8 mouse cellular contexts compared by ENCODE assay signal in genomic region chr10:41476171-41477017, GRCm38 (mm10). TPM values are rescaled to one million over a fixed set of nuclear protein-coding genes. Genes with fewer than 3 reads are reported as not detected.
DNase-seq lines count a peak whose midpoint lies in the region; ATAC-seq and TF ChIP-seq lines count a peak whose summit lies in the region.

Gene Mical1 (plus strand): TSS chr10:41476314.

- H3K9ac ChIP-seq in embryonic facial prominence, embryonic 14.5 days (ENCODE audit: low read depth, low read length), result peak within 1 kb of the TSS; percentile 72
- peak within 1 kb of the TSS; percentile 78 for H3K9ac ChIP-seq in heart, embryonic 11.5 days (ENCODE audit: low read depth, low read length)
- peak within 1 kb of the TSS; percentile 56 for H3K9ac ChIP-seq in kidney, postnatal 0 days (ENCODE audit: low read depth, low read length)
- peak within 1 kb of the TSS; percentile 72 for H3K9ac ChIP-seq in liver, embryonic 12.5 days
- H3K9ac ChIP-seq in stomach, embryonic 16.5 days (ENCODE audit: low read length), result peak within 1 kb of the TSS; percentile 84

- WGBS in embryonic facial prominence, embryonic 14.5 days, result 0% methylated on average over 30 of the region's 35 CpGs
- under 1% methylated on average over 35 of the region's 35 CpGs for WGBS in heart, embryonic 11.5 days (ENCODE audit: insufficient replicate concordance)
- under 1% methylated on average over 35 of the region's 35 CpGs for WGBS in kidney, postnatal 0 days
- WGBS in liver, embryonic 12.5 days (ENCODE audit: insufficient replicate concordance), result under 1% methylated on average over 35 of the region's 35 CpGs
- under 1% methylated on average over 35 of the region's 35 CpGs for WGBS in stomach, embryonic 16.5 days

- peak; percentile 79 for DNase-seq in embryonic facial prominence, embryonic 14.5 days (ENCODE audit: low spot score)
- peak; percentile 70 for DNase-seq in kidney, postnatal 0 days (ENCODE audit: low spot score)
- DNase-seq in naive thymus-derived CD4-positive, alpha-beta T cell, adult 2 months (ENCODE audit: low read depth), result peak; percentile 75

- H3K36me3 ChIP-seq in erythroblast, embryonic 14.5 days (ENCODE audit: control insufficient read depth), result no peaks in the 10 kb centered on the region
- H3K36me3 ChIP-seq in embryonic facial prominence, embryonic 14.5 days (ENCODE audit: control insufficient read depth, insufficient read depth, low read length), result peaks cover 11% of the 10 kb centered on the region; the same call in 1 of the 2 replicates
- peaks cover 7% of the 10 kb centered on the region; the same call in 1 of the 2 replicates for H3K36me3 ChIP-seq in heart, embryonic 11.5 days (ENCODE audit: control insufficient read depth, insufficient read depth, low read length)
- no peaks in the 10 kb centered on the region for H3K36me3 ChIP-seq in kidney, postnatal 0 days (ENCODE audit: insufficient read depth, low read length)
- no peaks in the 10 kb centered on the region; the same call in 1 of the 2 replicates for H3K36me3 ChIP-seq in liver, embryonic 12.5 days
- no peaks in the 10 kb centered on the region for H3K36me3 ChIP-seq in stomach, embryonic 16.5 days (ENCODE audit: control insufficient read depth, insufficient read depth, low read length)

- peaks cover 65% of the 10 kb centered on the region for H3K4me1 ChIP-seq in erythroblast, embryonic 14.5 days (ENCODE audit: control insufficient read depth)
- peaks cover 14% of the 10 kb centered on the region for H3K4me1 ChIP-seq in embryonic facial prominence, embryonic 14.5 days (ENCODE audit: control insufficient read depth, insufficient read depth, low read length)
- peaks cover 46% of the 10 kb centered on the region for H3K4me1 ChIP-seq in heart, embryonic 11.5 days (ENCODE audit: control insufficient read depth, insufficient read depth, low read length)
- H3K4me1 ChIP-seq in kidney, postnatal 0 days (replicated peaks; ENCODE audit: insufficient read depth, low read length), result peaks cover 9% of the 10 kb centered on the region
- H3K4me1 ChIP-seq in liver, embryonic 12.5 days, result peaks cover 88% of the 10 kb centered on the region
- H3K4me1 ChIP-seq in stomach, embryonic 16.5 days (ENCODE audit: control insufficient read depth, insufficient read depth, low read length), result peaks cover 21% of the 10 kb centered on the region

- peak within 1 kb of the TSS; percentile 79 for H3K27ac ChIP-seq in embryonic facial prominence, embryonic 14.5 days (replicated peaks; ENCODE audit: low read depth, low read length)
- peak within 1 kb of the TSS; percentile 78 for H3K27ac ChIP-seq in heart, embryonic 11.5 days (ENCODE audit: low read depth, low read length)
- peak within 1 kb of the TSS; percentile 73 for H3K27ac ChIP-seq in kidney, postnatal 0 days
- peak within 1 kb of the TSS; percentile 85 for H3K27ac ChIP-seq in liver, embryonic 12.5 days
- peak within 1 kb of the TSS; percentile 80 for H3K27ac ChIP-seq in stomach, embryonic 16.5 days (ENCODE audit: low read length)

- H3K27me3 ChIP-seq in erythroblast, embryonic 14.5 days (ENCODE audit: control insufficient read depth), result peaks cover 20% of the 10 kb centered on the region
- H3K27me3 ChIP-seq in embryonic facial prominence, embryonic 14.5 days (replicated peaks; ENCODE audit: control insufficient read depth, insufficient read depth, low read length), result no peaks in the 10 kb centered on the region
- no peaks in the 10 kb centered on the region for H3K27me3 ChIP-seq in heart, embryonic 11.5 days (ENCODE audit: control insufficient read depth, insufficient read depth, low read length)
- no peaks in the 10 kb centered on the region for H3K27me3 ChIP-seq in kidney, postnatal 0 days (ENCODE audit: insufficient read depth, low read length)
- H3K27me3 ChIP-seq in liver, embryonic 12.5 days (replicated peaks), result no peaks in the 10 kb centered on the region; the same call in none of the 2 replicates
- H3K27me3 ChIP-seq in stomach, embryonic 16.5 days (ENCODE audit: control insufficient read depth, insufficient read depth, low read length), result no peaks in the 10 kb centered on the region

- peak within 1 kb of the TSS; percentile 65 for H3K4me3 ChIP-seq in erythroblast, embryonic 14.5 days (replicated peaks)
- H3K4me3 ChIP-seq in embryonic facial prominence, embryonic 14.5 days (ENCODE audit: low read depth, low read length), result peak within 1 kb of the TSS; percentile 53
- peak within 1 kb of the TSS; percentile 61 for H3K4me3 ChIP-seq in heart, embryonic 11.5 days (ENCODE audit: low read depth, low read length)
- peak within 1 kb of the TSS; percentile 54 for H3K4me3 ChIP-seq in kidney, postnatal 0 days (replicated peaks; ENCODE audit: low read depth, low read length)
- H3K4me3 ChIP-seq in liver, embryonic 12.5 days, result peak within 1 kb of the TSS; percentile 69
- peak within 1 kb of the TSS; percentile 73 for H3K4me3 ChIP-seq in stomach, embryonic 16.5 days (replicated peaks; ENCODE audit: low read length)

- TF ChIP-seq CTCF in kidney, postnatal 0 days (IDR thresholded peaks at IDR 0.05; ENCODE audit: low read depth), result no peak

- H3K4me2 ChIP-seq in embryonic facial prominence, embryonic 14.5 days (ENCODE audit: low read depth, low read length), result peak within 1 kb of the TSS; percentile 90
- peak within 1 kb of the TSS; percentile 96 for H3K4me2 ChIP-seq in heart, embryonic 11.5 days
- H3K4me2 ChIP-seq in kidney, postnatal 0 days (ENCODE audit: low read length), result peak within 1 kb of the TSS; percentile 72
- H3K4me2 ChIP-seq in liver, embryonic 12.5 days, result peak within 1 kb of the TSS; percentile 99
- peak within 1 kb of the TSS; percentile 79 for H3K4me2 ChIP-seq in stomach, embryonic 16.5 days (ENCODE audit: low read depth, low read length)

- ATAC-seq in erythroblast, adult 5-6 weeks (replicated peaks; ENCODE audit: low FRiP score, poor library complexity, severe bottlenecking), result no peak
- ATAC-seq in embryonic facial prominence, embryonic 14.5 days (ENCODE audit: low read depth), result peak; percentile 75
- peak; percentile 64; the same call in 1 of the 2 replicates for ATAC-seq in heart, embryonic 11.5 days (replicated peaks; ENCODE audit: insufficient number of reproducible peaks, low FRiP score, low TSS enrichment)
- peak; percentile 65 for ATAC-seq in kidney, postnatal 0 days (replicated peaks; ENCODE audit: low FRiP score, low read depth)
- peak; percentile 83 for ATAC-seq in liver, embryonic 12.5 days
- ATAC-seq in stomach, embryonic 16.5 days (ENCODE audit: insufficient read depth, low FRiP score), result peak; percentile 78

- no peaks in the 10 kb centered on the region for H3K9me3 ChIP-seq in erythroblast, embryonic 14.5 days (ENCODE audit: control insufficient read depth, low read length)
- no peaks in the 10 kb centered on the region for H3K9me3 ChIP-seq in embryonic facial prominence, embryonic 14.5 days (ENCODE audit: control insufficient read depth, low read length)
- H3K9me3 ChIP-seq in heart, embryonic 11.5 days (replicated peaks; ENCODE audit: control insufficient read depth, low read length), result no peaks in the 10 kb centered on the region
- H3K9me3 ChIP-seq in kidney, postnatal 0 days (replicated peaks; ENCODE audit: low read length), result no peaks in the 10 kb centered on the region
- H3K9me3 ChIP-seq in liver, embryonic 12.5 days (replicated peaks), result no peaks in the 10 kb centered on the region
- H3K9me3 ChIP-seq in stomach, embryonic 16.5 days (replicated peaks; ENCODE audit: control insufficient read depth, low read length), result no peaks in the 10 kb centered on the region

RNA-seq across cellular contexts. Expression of gene Mical1, which starts in this region (rescaled TPM):
- 0.10 and 0.16 TPM in 2 replicates for polyA plus RNA-seq in erythroblast, embryonic 14.5 days (2012)
- 4.6 and 8.8 TPM in 2 replicates for total RNA-seq in erythroblast, adult 5-6 weeks (2015; ENCODE audit: low replicate concordance)
- total RNA-seq in erythroblast, adult 5-6 weeks (2017; ENCODE audit: low replicate concordance), result 6.8 and 8.9 TPM in 2 replicates
- 26.4 and 31.4 TPM in 2 replicates for polyA plus RNA-seq in embryonic facial prominence, embryonic 14.5 days (2014; fragmentation: Nextera tagmentation; extraction: Ambion mirVana)
- 31.1 and 33.9 TPM in 2 replicates for polyA plus RNA-seq in heart, embryonic 11.5 days (2014; fragmentation: Nextera tagmentation; extraction: Ambion mirVana)
- 19.6 and 19.9 TPM in 2 replicates for polyA plus RNA-seq in kidney, postnatal 0 days (2015; fragmentation: Nextera tagmentation; extraction: Ambion mirVana)
- polyA plus RNA-seq in liver, embryonic 12.5 days (2016; fragmentation: Nextera tagmentation; extraction: Ambion mirVana), result 10.6 TPM in 2 replicates
- 35.7 and 36.5 TPM in 2 replicates for polyA plus RNA-seq in stomach, embryonic 16.5 days (2015; fragmentation: Nextera tagmentation; extraction: Ambion mirVana)
